Mouse (Mus musculus) forebrain, embryonic 13.5 days (tissue): Measurements from ENCODE around the gene Gas7. TPM values are rescaled to one million over a fixed set of nuclear protein-coding genes. Genes with fewer than 3 reads are reported as not detected.

Experiments used
- ATAC-seq: fragments of 200-750 bp; cut with Nextera tagmentation; 2 replicates; pipeline ENCODE4 v1.8.0; 2017
- H3K27ac ChIP-seq: fragments of 300-500 bp; sonication (generic); 2 replicates; pipeline ENCODE4 v1.5.1; 2015; ENCODE audit warnings: inconsistent platforms, mild to moderate bottlenecking, moderate library complexity
- H3K27me3 ChIP-seq: fragments of 300-500 bp; sonication (generic); 2 replicates; pipeline ENCODE4 v1.6.1; 2015; ENCODE audit warnings: mild to moderate bottlenecking, inconsistent platforms
- H3K36me3 ChIP-seq: fragments of 300-500 bp; sonication (generic); 2 replicates; pipeline ENCODE4 v1.6.1; 2015; ENCODE audit warnings: mild to moderate bottlenecking, inconsistent platforms; ENCODE audit not compliant: poor library complexity, severe bottlenecking
- H3K4me1 ChIP-seq: fragments of 300-500 bp; sonication (generic); 2 replicates; pipeline ENCODE4 v1.6.1; 2015; ENCODE audit warnings: inconsistent platforms
- H3K4me2 ChIP-seq: fragments of 300-500 bp; sonication (generic); 2 replicates; pipeline ENCODE4 v1.6.1; 2015; ENCODE audit warnings: inconsistent platforms, mild to moderate bottlenecking, moderate library complexity
- H3K4me3 ChIP-seq: fragments of 300-500 bp; sonication (generic); 2 replicates; pipeline ENCODE4 v1.5.1; 2015; ENCODE audit warnings: mild to moderate bottlenecking, inconsistent platforms
- H3K9ac ChIP-seq: fragments of 300-500 bp; sonication (generic); 2 replicates; pipeline ENCODE4 v1.6.1; 2015; ENCODE audit warnings: mild to moderate bottlenecking, inconsistent platforms
- H3K9me3 ChIP-seq: fragments of 300-500 bp; sonication (generic); replicated peaks from 2 replicates; pipeline ENCODE4 v1.6.1; 2016; ENCODE audit warnings: inconsistent platforms
- WGBS: fragments of 180-500 bp; shearing (Covaris S2); methylation state at CpG from one replicate; pipeline ENCODE4 v1.1.7; 2015; 5-methylcytosine and 5-hydroxymethylcytosine counted together
- polyA plus RNA-seq: library from polyadenylated mRNA; unstranded; fragments of >200 nt; fragmentation: Nextera tagmentation; extraction: Ambion mirVana; gene quantifications from 2 replicates; pipeline ENCODE4 v1.2.1, GENCODE M21; 2015

The Gas7 gene
- polyA plus RNA-seq, 1 experiment from 2014 or later, result 18.3 TPM

DNA sequence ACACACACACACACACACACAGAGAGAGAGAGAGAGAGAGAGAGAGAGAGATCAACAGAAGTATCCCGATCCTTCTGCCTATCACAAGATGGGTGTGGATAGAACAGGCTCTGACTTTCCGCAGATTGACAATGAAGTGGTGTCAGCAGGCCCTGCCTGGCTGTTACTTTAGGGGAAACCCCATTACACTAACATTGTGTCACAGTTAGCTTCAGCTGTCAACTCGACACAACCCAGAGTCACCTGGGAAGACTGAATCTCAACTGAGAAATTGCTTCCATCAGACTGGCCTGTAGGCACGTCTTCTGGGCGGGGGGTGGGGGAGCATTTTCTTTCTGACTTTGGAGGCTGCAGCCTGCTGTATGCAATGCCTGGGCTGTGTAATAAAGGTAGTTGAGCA lies 111.5 kb downstream of the Gas7 start:
- H3K9ac ChIP-seq, result no peak overlapping the region
- no peak for ATAC-seq
- H3K27me3 ChIP-seq, result no peaks in the 10 kb centered on the region

DNA sequence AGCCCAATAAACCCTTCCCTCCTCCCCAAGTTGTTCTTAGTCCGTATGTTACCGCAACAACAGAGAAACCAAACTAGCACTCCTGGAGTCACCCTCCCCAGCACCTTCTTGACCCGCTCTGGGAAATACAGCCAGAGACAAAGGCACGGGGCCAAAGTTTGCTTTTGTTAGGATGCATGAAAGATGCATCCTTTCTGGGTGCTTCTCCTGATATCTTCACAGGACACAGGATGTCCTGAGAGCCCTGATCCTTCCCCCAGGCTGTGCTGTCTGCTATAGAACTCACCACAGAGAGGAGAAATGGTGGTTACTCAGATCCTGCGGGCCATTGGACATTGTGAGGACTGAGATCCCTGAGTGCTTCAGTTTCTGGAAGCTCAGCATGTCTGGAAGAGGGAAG lies 111.9 kb downstream of the Gas7 start:
- no peaks in the 10 kb centered on the region for H3K27me3 ChIP-seq
- WGBS, result 80% methylated on average over 5 of the region's 5 CpGs
- no peak for ATAC-seq
- no peaks in the 10 kb centered on the region for H3K36me3 ChIP-seq
- H3K27ac ChIP-seq, result no peak overlapping the region
- H3K9ac ChIP-seq, result no peak overlapping the region
- H3K4me2 ChIP-seq, result no peak overlapping the region
- no peaks in the 10 kb centered on the region for H3K9me3 ChIP-seq
- no peak overlapping the region for H3K4me3 ChIP-seq
- H3K4me1 ChIP-seq, result peaks cover 11% of the 10 kb centered on the region

More for the DNA sequence above, 111.5 kb downstream of the Gas7 start:
- no peaks in the 10 kb centered on the region for H3K36me3 ChIP-seq
- no peak overlapping the region for H3K27ac ChIP-seq
- WGBS, result 85% methylated on average over 5 of the region's 5 CpGs
- H3K4me1 ChIP-seq, result peaks cover 11% of the 10 kb centered on the region
- no peak overlapping the region for H3K4me2 ChIP-seq
- no peaks in the 10 kb centered on the region for H3K9me3 ChIP-seq
- H3K4me3 ChIP-seq, result no peak overlapping the region

- H3K36me3 ChIP-seq, result no peaks in the 10 kb centered on the region
- H3K4me3 ChIP-seq, result no peak overlapping the region
- no peak for ATAC-seq
- no peak overlapping the region for H3K9ac ChIP-seq
- WGBS, result 94% methylated on average over 4 of the region's 4 CpGs
- no peaks in the 10 kb centered on the region for H3K27me3 ChIP-seq
- H3K9me3 ChIP-seq, result no peaks in the 10 kb centered on the region
- H3K27ac ChIP-seq, result no peak overlapping the region
- H3K4me2 ChIP-seq, result no peak overlapping the region
- H3K4me1 ChIP-seq, result peaks cover 11% of the 10 kb centered on the region
Observed at GRCm38 (mm10) chr11:67567991-67568390, 112.8 kb downstream of the Gas7 start.

- no peak overlapping the region for H3K27ac ChIP-seq
- H3K4me3 ChIP-seq, result no peak overlapping the region
- no peaks in the 10 kb centered on the region for H3K27me3 ChIP-seq
- ATAC-seq, result no peak
- peaks cover 11% of the 10 kb centered on the region for H3K4me1 ChIP-seq
- H3K36me3 ChIP-seq, result no peaks in the 10 kb centered on the region
- 82% methylated on average over 5 of the region's 5 CpGs for WGBS
- no peak overlapping the region for H3K4me2 ChIP-seq
- no peak overlapping the region for H3K9ac ChIP-seq
- no peaks in the 10 kb centered on the region for H3K9me3 ChIP-seq
Observed at GRCm38 (mm10) chr11:67568815-67569214, 113.6 kb downstream of the Gas7 start.

- ATAC-seq, result 0 out of 2 replicates have a peak, but pooled peaks have one; percentile 8
- Histone ChIP-seq H3K9me3 (no peaks in the 10 kb centered on the region), H3K4me2 (no peak overlapping the region), H3K9ac (no peak overlapping the region), H3K27me3 (no peaks in the 10 kb centered on the region), H3K4me1 (peaks cover 11% of the 10 kb centered on the region), H3K36me3 (no peaks in the 10 kb centered on the region), H3K4me3 (no peak overlapping the region), H3K27ac (peak overlapping the region; percentile 22; the same call in 1 of the 2 replicates)
- 31% methylated on average over 8 of the region's 8 CpGs for WGBS
Observed at GRCm38 (mm10) chr11:67570947-67571346, 115.7 kb downstream of the Gas7 start.

GRCm38 (mm10) chr11:67574344-67574743 lies 119.1 kb downstream of the Gas7 start:
- Histone ChIP-seq H3K4me2 (no peak overlapping the region), H3K27me3 (no peaks in the 10 kb centered on the region), H3K36me3 (no peaks in the 10 kb centered on the region), H3K9ac (no peak overlapping the region), H3K27ac (no peak overlapping the region), H3K4me3 (no peak overlapping the region), H3K9me3 (no peaks in the 10 kb centered on the region), H3K4me1 (peaks cover 11% of the 10 kb centered on the region)
- WGBS, result 90% methylated on average over 5 of the region's 5 CpGs
- ATAC-seq, result no peak

GRCm38 (mm10) chr11:67577472-67577871 lies 122.2 kb downstream of the Gas7 start:
- H3K9ac ChIP-seq, result no peak overlapping the region
- H3K4me1 ChIP-seq, result no peaks in the 10 kb centered on the region
- 87% methylated on average over 5 of the region's 5 CpGs for WGBS
- H3K4me3 ChIP-seq, result no peak overlapping the region
- no peak for ATAC-seq
- H3K9me3 ChIP-seq, result no peaks in the 10 kb centered on the region
- H3K36me3 ChIP-seq, result no peaks in the 10 kb centered on the region
- H3K27ac ChIP-seq, result no peak overlapping the region
- H3K27me3 ChIP-seq, result no peaks in the 10 kb centered on the region
- H3K4me2 ChIP-seq, result no peak overlapping the region

GRCm38 (mm10) chr11:67577994-67578393 lies 122.8 kb downstream of the Gas7 start:
- no peaks in the 10 kb centered on the region for H3K27me3 ChIP-seq
- no peak overlapping the region for H3K27ac ChIP-seq
- WGBS, result 88% methylated on average over 4 of the region's 4 CpGs
- ATAC-seq, result no peak
- H3K4me1 ChIP-seq, result no peaks in the 10 kb centered on the region
- no peaks in the 10 kb centered on the region for H3K9me3 ChIP-seq
- H3K9ac ChIP-seq, result no peak overlapping the region
- no peaks in the 10 kb centered on the region for H3K36me3 ChIP-seq
- H3K4me3 ChIP-seq, result no peak overlapping the region
- H3K4me2 ChIP-seq, result no peak overlapping the region

- no peaks in the 10 kb centered on the region for H3K27me3 ChIP-seq
- WGBS, result 78% methylated on average over 9 of the region's 9 CpGs
- no peaks in the 10 kb centered on the region for H3K4me1 ChIP-seq
- no peaks in the 10 kb centered on the region for H3K9me3 ChIP-seq
- no peak overlapping the region for H3K27ac ChIP-seq
- no peak overlapping the region for H3K9ac ChIP-seq
- H3K4me3 ChIP-seq, result no peak overlapping the region
- H3K4me2 ChIP-seq, result no peak overlapping the region
- no peak for ATAC-seq
- H3K36me3 ChIP-seq, result no peaks in the 10 kb centered on the region
Observed at GRCm38 (mm10) chr11:67579136-67579535, 123.9 kb downstream of the Gas7 start.

DNA sequence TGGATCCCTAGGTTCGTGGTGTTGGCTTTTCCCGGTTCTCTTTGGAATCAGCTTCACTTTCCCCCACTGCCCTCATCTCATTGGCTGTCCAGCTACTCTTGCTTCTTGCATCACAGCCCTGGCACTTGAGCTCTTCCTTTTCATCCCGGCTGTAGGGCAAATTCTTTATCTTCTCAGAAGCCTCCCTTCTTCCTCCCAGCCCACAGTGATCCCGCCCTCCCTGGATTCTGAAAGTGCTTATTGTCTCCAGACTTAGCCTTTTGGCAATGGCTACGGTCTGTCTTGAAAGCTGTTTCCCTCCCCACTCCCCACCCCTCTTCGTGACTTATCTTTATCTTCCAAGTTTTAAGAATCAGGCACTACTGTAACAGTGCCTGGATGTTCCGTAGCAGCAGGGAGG lies 126.3 kb downstream of the Gas7 start:
- Histone ChIP-seq H3K36me3 (no peaks in the 10 kb centered on the region), H3K4me3 (no peak overlapping the region), H3K4me1 (no peaks in the 10 kb centered on the region), H3K27ac (no peak overlapping the region), H3K27me3 (no peaks in the 10 kb centered on the region), H3K4me2 (no peak overlapping the region), H3K9ac (no peak overlapping the region), H3K9me3 (no peaks in the 10 kb centered on the region)
- ATAC-seq, result no peak
- WGBS, result 53% methylated on average over 7 of the region's 7 CpGs

GRCm38 (mm10) chr11:67582570-67582969 lies 127.3 kb downstream of the Gas7 start:
- no peaks in the 10 kb centered on the region for H3K4me1 ChIP-seq
- H3K4me3 ChIP-seq, result no peak overlapping the region
- no peaks in the 10 kb centered on the region for H3K36me3 ChIP-seq
- ATAC-seq, result no peak
- H3K9ac ChIP-seq, result no peak overlapping the region
- 94% methylated on average over 4 of the region's 4 CpGs for WGBS
- H3K27me3 ChIP-seq, result no peaks in the 10 kb centered on the region
- no peak overlapping the region for H3K4me2 ChIP-seq
- no peaks in the 10 kb centered on the region for H3K9me3 ChIP-seq
- H3K27ac ChIP-seq, result no peak overlapping the region

DNA sequence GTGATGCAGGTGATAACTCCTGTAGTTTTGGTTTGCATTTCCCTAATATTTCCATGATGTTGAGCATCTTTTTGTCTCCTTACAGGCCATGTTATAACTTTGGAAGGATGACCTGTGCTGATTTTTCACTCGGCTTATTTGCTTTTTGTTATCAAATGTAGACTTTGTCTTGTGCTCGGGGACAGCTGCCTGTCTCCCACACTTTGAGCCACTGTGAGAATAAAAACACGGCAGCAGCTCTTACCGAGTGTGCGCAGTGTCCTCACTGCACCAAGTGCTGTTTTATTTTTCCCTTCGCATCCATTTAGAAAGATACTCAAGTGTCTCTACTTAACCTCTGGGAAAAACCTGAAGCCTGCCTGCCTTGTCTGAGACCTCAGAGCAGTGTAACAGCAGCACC lies 129.8 kb downstream of the Gas7 start:
- Histone ChIP-seq H3K27ac (no peak overlapping the region), H3K4me2 (no peak overlapping the region), H3K4me3 (no peak overlapping the region), H3K27me3 (no peaks in the 10 kb centered on the region), H3K9me3 (no peaks in the 10 kb centered on the region), H3K4me1 (peaks cover 10% of the 10 kb centered on the region), H3K36me3 (no peaks in the 10 kb centered on the region), H3K9ac (no peak overlapping the region)
- 91% methylated on average over 6 of the region's 6 CpGs for WGBS
- no peak for ATAC-seq

- Histone ChIP-seq H3K4me1 (peaks cover 10% of the 10 kb centered on the region), H3K4me2 (no peak overlapping the region), H3K9me3 (no peaks in the 10 kb centered on the region), H3K36me3 (no peaks in the 10 kb centered on the region), H3K4me3 (no peak overlapping the region), H3K9ac (no peak overlapping the region), H3K27me3 (no peaks in the 10 kb centered on the region), H3K27ac (no peak overlapping the region)
- no peak for ATAC-seq
- 86% methylated on average over 2 of the region's 2 CpGs for WGBS
Observed at GRCm38 (mm10) chr11:67585629-67586028, 130.4 kb downstream of the Gas7 start.
